Mouse (Mus musculus) C2C12 (cell line): ENCODE measurements around the gene Sympk. TPM values are rescaled to one million over a fixed set of nuclear protein-coding genes. Genes with fewer than 3 reads are reported as not detected.
A peak's percentile ranks its signal among the peaks of the same experiment; 100 is the strongest.

Experiments
- H3K27me3 ChIP-seq: one replicate; pipeline ENCODE4 v1.6.1; 2011; ENCODE audit not compliant: control insufficient read depth, insufficient read depth, insufficient read length
- H3K36me3 ChIP-seq: one replicate; pipeline ENCODE4 v1.6.1; 2011; ENCODE audit not compliant: control insufficient read depth, insufficient read depth
- H3K4me3 ChIP-seq: one replicate; pipeline ENCODE4 v1.5.1; 2011; ENCODE audit warnings: mild to moderate bottlenecking, control low read depth; ENCODE audit not compliant: poor library complexity, insufficient read depth, severe bottlenecking
- H3K79me2 ChIP-seq: one replicate; pipeline ENCODE4 v1.6.1; 2011; ENCODE audit not compliant: control insufficient read depth, insufficient read depth
- H3K79me3 ChIP-seq: one replicate; pipeline ENCODE4 v1.6.1; 2011; ENCODE audit warnings: low read depth, control low read depth
- H3ac ChIP-seq: one replicate; pipeline ENCODE3; 2011; ENCODE audit warnings: low read depth; ENCODE audit not compliant: control insufficient read depth, insufficient read length
- CEBPB ChIP-seq: IDR thresholded peaks from one replicate; pipeline ENCODE4 v1.6.1; 2011; ENCODE audit warnings: low read depth, mild to moderate bottlenecking, control low read depth, moderate library complexity
- CTCF ChIP-seq: IDR thresholded peaks from one replicate; pipeline ENCODE4 v1.5.1; 2011; ENCODE audit not compliant: control insufficient read depth, insufficient read depth, insufficient read length
- FOSL1 ChIP-seq: IDR thresholded peaks from one replicate; pipeline ENCODE4 v1.8.0; 2011; ENCODE audit warnings: mild to moderate bottlenecking, low read length; ENCODE audit not compliant: poor library complexity, insufficient read depth, severe bottlenecking
- MAX ChIP-seq: IDR thresholded peaks from one replicate; pipeline ENCODE4 v1.6.1; 2011; ENCODE audit warnings: mild to moderate bottlenecking, control low read depth
- MYOD1 ChIP-seq: IDR thresholded peaks from one replicate; pipeline ENCODE4 v1.6.1; 2011; ENCODE audit warnings: low read depth; ENCODE audit not compliant: control insufficient read depth, insufficient read length
- MYOG ChIP-seq: IDR thresholded peaks from one replicate; pipeline ENCODE4 v1.6.1; 2011; ENCODE audit not compliant: control insufficient read depth, insufficient read length; ENCODE audit errors: extremely low read depth
- USF1 ChIP-seq: IDR thresholded peaks from one replicate; pipeline ENCODE4 v1.6.1; 2011; ENCODE audit warnings: low read depth, mild to moderate bottlenecking, control low read depth, moderate library complexity
- polyA plus RNA-seq: library from polyadenylated mRNA; unstranded; fragments of >200 nt; fragmentation: generic; extraction: Trizol; gene quantifications from one replicate; pipeline ENCODE4 v1.2.1, GENCODE M21; 2012; ENCODE audit warnings: missing spikeins

Sympk gene
- polyA plus RNA-seq, 1 experiment, result 84.8 TPM

DNA sequence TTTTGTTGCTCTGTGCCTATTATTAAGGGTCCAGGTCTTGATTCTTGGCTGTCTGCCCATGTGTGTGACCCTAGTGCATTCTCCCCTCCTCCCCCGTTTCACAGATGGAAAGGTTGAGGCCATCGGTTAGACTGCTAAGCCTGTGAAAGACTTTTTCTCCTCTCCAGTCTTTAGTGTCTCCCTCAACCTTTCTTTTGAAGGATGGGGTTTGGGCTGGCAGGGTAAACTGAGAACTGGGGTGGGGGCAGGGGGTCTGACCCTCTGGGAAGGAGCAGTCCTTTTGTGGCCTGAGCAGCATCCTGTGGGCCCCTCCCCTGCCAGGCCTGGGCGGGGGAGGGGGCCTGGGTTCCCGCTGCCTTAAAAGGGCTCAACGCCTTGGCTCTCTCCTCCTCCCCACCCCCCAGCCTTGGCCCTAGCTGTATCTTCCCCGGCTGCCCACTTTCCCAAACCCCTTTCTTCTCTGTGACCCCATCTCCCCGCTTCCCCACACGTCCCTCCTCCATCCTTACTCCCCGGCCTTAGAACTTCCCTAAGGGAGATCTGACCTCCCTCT, 60.8 kb downstream of the Sympk start:
- H3K79me3 ChIP-seq, result peaks cover 6% of the 10 kb centered on the region
- peaks cover 50% of the 10 kb centered on the region for H3K36me3 ChIP-seq
- TF ChIP-seq CTCF, result no peak
- no peaks in the 10 kb centered on the region for H3K27me3 ChIP-seq
- peaks cover 36% of the 10 kb centered on the region for H3K79me2 ChIP-seq
- H3K4me3 ChIP-seq, result peak overlapping the region; percentile 37
- H3ac ChIP-seq, result peak overlapping the region; percentile 88

DNA sequence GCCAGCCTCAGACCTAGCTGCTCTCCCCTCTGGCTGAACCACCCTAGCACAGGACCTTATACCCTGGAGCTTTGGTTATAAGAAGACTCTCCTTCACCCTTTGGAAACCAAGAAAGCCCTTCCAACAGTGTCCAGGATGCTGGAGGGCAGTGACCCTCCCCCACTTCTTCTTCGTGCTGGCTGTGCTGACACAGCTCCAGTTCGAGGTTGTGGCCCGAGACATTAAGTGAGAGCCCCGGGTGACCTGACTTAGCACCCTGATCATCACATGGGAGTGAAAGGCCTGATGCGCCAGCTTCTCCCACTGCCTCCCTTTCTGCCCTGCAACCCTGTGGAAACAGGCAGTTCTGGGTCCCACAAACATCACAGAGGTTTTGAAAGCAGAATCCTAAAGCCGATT, 61.3 kb downstream of the Sympk start:
- TF ChIP-seq CTCF, result no peak
- no peak for TF ChIP-seq MAX
- no peak for TF ChIP-seq FOSL1
- no peak for TF ChIP-seq MYOG
- no peak for TF ChIP-seq MYOD1
- TF ChIP-seq CEBPB, result no peak
- TF ChIP-seq USF1, result no peak
- Histone ChIP-seq H3K27me3 (no peaks in the 10 kb centered on the region), H3K36me3 (peaks cover 55% of the 10 kb centered on the region), H3K79me2 (peaks cover 31% of the 10 kb centered on the region), H3K4me3 (peak overlapping the region; percentile 37), H3K79me3 (peaks cover 6% of the 10 kb centered on the region), H3ac (peak overlapping the region; percentile 88)

DNA sequence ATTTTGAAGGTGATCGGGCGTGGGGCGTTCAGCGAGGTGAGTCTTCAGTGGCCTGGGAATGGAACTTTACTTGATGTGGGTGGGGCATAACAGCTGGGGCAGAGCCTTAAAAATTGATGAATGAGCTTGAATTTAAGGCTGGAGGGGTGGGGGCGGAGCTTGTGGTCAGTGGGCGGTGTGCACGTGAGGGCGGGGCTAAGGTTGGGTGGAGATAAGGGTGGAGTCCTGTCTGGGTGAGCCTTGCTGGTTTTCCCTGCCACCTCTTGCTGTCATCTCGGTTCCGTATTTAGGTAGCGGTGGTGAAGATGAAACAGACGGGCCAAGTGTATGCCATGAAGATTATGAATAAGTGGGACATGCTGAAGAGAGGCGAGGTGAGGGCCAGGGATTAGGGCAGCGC, 61.9 kb downstream of the Sympk start:
- Histone ChIP-seq H3K27me3 (no peaks in the 10 kb centered on the region), H3ac (peak overlapping the region; percentile 88), H3K79me2 (peaks cover 26% of the 10 kb centered on the region), H3K4me3 (peak overlapping the region; percentile 37), H3K79me3 (peaks cover 5% of the 10 kb centered on the region), H3K36me3 (peaks cover 57% of the 10 kb centered on the region)
- no peak for TF ChIP-seq MYOD1
- TF ChIP-seq USF1, result peak; percentile 81

DNA sequence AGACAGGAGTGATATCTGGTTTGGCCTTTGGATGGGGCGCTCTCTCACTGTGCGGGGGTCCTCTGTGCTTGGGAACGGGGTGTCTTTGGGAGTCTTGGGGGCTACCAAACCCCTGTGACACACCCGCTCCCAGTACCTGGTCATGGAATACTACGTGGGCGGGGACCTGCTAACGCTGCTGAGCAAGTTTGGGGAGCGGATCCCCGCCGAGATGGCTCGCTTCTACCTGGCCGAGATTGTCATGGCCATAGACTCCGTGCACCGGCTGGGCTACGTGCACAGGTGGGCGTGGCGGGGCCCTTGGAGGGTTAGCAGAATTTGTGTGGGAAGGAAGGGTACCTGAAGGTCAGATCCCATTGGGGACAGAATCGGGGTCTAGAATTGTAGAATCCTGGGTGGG, 62.6 kb downstream of the Sympk start:
- H3K4me3 ChIP-seq, result no peak overlapping the region
- H3K79me2 ChIP-seq, result peaks cover 18% of the 10 kb centered on the region
- peaks cover 52% of the 10 kb centered on the region for H3K36me3 ChIP-seq
- TF ChIP-seq FOSL1 (no peak), MAX (no peak), MYOD1 (no peak), CTCF (no peak), MYOG (no peak), USF1 (no peak), CEBPB (no peak)
- H3K79me3 ChIP-seq, result no peaks in the 10 kb centered on the region
- H3K27me3 ChIP-seq, result no peaks in the 10 kb centered on the region
- peak overlapping the region; percentile 19 for H3ac ChIP-seq

DNA sequence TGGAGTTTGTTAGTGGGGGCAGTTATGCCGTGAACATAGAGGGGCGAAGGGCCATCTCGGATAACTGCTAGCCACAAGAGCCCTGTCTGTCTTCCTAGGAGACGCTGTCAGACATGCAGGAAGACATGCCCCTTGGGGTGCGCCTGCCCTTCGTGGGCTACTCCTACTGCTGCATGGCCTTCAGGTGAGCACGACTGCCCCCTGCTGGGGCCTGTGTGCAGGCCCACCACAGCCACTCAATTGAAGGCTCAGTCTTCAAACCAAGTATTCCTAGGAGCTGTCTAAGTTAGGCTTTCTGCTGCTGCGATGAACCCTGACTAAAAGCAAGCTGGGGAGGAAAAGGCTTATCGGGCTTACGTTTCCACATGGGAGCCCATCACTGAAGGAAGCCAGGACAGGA, 64.6 kb downstream of the Sympk start:
- H3ac ChIP-seq, result no peak overlapping the region
- TF ChIP-seq CTCF (peak; percentile 56), MYOD1 (no peak)
- H3K4me3 ChIP-seq, result no peak overlapping the region
- no peaks in the 10 kb centered on the region for H3K79me3 ChIP-seq
- H3K79me2 ChIP-seq, result peaks cover 16% of the 10 kb centered on the region
- H3K27me3 ChIP-seq, result no peaks in the 10 kb centered on the region
- H3K36me3 ChIP-seq, result peaks cover 53% of the 10 kb centered on the region

DNA sequence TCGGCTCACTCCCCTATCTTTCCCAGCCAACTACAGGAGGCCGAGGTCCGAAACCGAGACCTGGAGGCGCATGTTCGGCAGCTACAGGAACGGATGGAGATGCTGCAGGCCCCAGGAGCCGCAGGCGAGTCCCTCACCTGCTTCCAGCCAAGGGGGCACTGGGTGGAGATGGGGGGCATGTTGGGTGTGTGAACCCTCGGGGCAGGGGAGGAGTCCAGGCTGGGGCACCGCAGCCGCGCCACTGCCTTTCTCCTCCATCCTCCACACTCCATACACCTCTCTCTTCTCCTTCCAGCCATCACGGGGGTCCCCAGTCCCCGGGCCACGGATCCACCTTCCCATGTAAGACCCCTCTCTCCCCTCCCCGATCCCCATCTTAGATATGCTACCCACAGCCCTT, 67.7 kb downstream of the Sympk start:
- Histone ChIP-seq H3ac (no peak overlapping the region), H3K27me3 (no peaks in the 10 kb centered on the region), H3K36me3 (peaks cover 45% of the 10 kb centered on the region), H3K79me2 (no peaks in the 10 kb centered on the region), H3K79me3 (no peaks in the 10 kb centered on the region), H3K4me3 (no peak overlapping the region)
- TF ChIP-seq MYOD1 (no peak), FOSL1 (no peak), MYOG (no peak), MAX (no peak), CTCF (no peak), USF1 (no peak), CEBPB (no peak)
